Mouse (Mus musculus): ENCODE data around the gene Olfr798. TPM values are rescaled to one million over a fixed set of nuclear protein-coding genes. Genes with fewer than 3 reads are reported as not detected.

The Olfr798 gene
- not detected in 2 replicates for polyA plus RNA-seq (2012; ENCODE audit: low replicate concordance)

GRCm38 (mm10) chr10:129627834-129628233, at the start of gene Olfr798:
TSS of gene Olfr798 (minus strand) at chr10:129627934.

DNA sequence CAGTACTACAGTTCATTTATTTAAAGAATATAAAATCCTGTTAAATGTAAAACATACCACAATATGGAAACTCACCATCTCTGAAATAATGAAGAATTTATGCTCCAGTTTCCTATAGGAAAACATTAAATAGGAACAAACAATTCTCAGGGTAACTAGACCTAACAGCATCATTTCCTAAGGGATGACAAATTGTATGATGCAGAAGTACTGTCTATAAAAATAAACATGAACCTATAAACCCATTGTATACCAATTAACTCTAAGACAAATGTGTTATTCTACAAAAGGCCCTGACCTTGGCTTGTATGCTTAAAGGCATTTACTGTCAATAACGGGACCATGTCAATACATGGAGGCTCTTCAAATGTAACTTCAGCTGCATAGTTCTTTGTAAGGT, 46.0 kb upstream of the Olfr798 start, which contains the start of gene Olfr801:
Olfr801 (minus strand) TSS at position 101 of the 400 bp plus-strand sequence.

GRCm38 (mm10) chr10:129657394-129657793, 29.7 kb upstream of the Olfr798 start, which contains the start of gene Olfr800:
TSS of gene Olfr800 (plus strand) at chr10:129657694.

DNA sequence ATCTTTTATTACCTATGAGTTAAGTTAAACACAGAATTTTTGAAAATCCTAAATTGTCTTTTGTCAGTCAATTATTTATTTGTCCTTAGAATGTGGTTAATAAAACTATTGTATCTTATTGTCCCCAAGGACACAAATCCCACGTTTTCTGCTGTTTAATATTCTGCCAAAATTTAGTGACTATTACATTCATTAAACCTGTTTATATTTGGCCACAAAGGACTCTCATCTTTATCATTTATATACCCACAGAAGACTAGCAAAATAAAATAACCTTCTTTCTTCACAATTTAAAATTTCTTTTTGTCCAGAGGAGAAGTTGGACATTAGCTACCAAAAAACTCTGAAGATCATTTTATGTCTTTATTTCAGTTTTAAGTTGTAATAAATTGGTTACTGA, 9.4 kb upstream of the Olfr798 start, which contains the start of gene Olfr799:
Olfr799 (plus strand) TSS at position 301 of the 400 bp plus-strand sequence.

DNA sequence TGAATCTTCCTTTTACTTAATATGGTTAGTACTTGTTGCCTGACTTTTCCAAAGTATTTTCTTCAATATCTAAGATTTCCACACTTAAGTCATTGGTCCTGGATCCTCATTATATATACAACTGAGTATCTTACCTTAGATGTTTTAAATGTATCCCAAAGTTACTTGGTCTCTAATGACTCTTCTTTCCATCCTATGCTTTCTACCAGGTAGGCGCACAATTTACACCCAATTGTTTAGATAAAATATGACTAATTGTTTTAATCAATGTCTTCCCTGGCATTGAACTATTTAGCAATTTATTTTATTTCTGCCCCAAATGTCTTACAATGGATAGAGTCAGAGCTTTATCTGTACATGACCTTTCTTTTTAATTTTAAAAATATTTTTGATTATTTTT, 15.3 kb downstream of the Olfr798 start, which contains the start of gene Olfr796:
Olfr796 (minus strand) TSS at position 101 of the 400 bp plus-strand sequence.

Other genes starting within 250 kb of the Olfr798 start
- not detected in 2 replicates for gene Olfr784, start 243.9 kb downstream of the Olfr798 start, polyA plus RNA-seq (2012; ENCODE audit: low replicate concordance)
- gene Olfr785, start 222.5 kb downstream of the Olfr798 start, polyA plus RNA-seq (2012; ENCODE audit: low replicate concordance), result not detected in 2 replicates
- gene Olfr786, start 200.6 kb downstream of the Olfr798 start, polyA plus RNA-seq (2012; ENCODE audit: low replicate concordance), result not detected in 2 replicates
- not detected in 2 replicates for gene Olfr787, start 166.1 kb downstream of the Olfr798 start, polyA plus RNA-seq (2012; ENCODE audit: low replicate concordance)
- not detected in 2 replicates for gene Olfr788, start 156.9 kb downstream of the Olfr798 start, polyA plus RNA-seq (2012; ENCODE audit: low replicate concordance)
- not detected in 2 replicates for gene Olfr789, start 143.2 kb downstream of the Olfr798 start, polyA plus RNA-seq (2012; ENCODE audit: low replicate concordance)
- not detected in 2 replicates for gene Olfr790, start 129.4 kb downstream of the Olfr798 start, polyA plus RNA-seq (2012; ENCODE audit: low replicate concordance)
- not detected in 2 replicates for gene Olfr791, start 106.1 kb downstream of the Olfr798 start, polyA plus RNA-seq (2012; ENCODE audit: low replicate concordance)
- gene Olfr792, start 88.8 kb downstream of the Olfr798 start, polyA plus RNA-seq (2012; ENCODE audit: low replicate concordance), result not detected in 2 replicates
- not detected in 2 replicates for gene Olfr794, start 60.3 kb downstream of the Olfr798 start, polyA plus RNA-seq (2012; ENCODE audit: low replicate concordance)
- not detected in 2 replicates for gene Olfr796, start 15.4 kb downstream of the Olfr798 start, polyA plus RNA-seq (2012; ENCODE audit: low replicate concordance)
- gene Olfr799, start 9.6 kb upstream of the Olfr798 start, polyA plus RNA-seq (2012; ENCODE audit: low replicate concordance), result not detected in 2 replicates
- not detected in 2 replicates for gene Olfr800, start 29.8 kb upstream of the Olfr798 start, polyA plus RNA-seq (2012; ENCODE audit: low replicate concordance)
- 0.06 TPM in 1 of 2 replicates, not detected in the other for gene Olfr801, start 45.9 kb upstream of the Olfr798 start, polyA plus RNA-seq (2012; ENCODE audit: low replicate concordance)
- gene Olfr802, start 60.2 kb upstream of the Olfr798 start, polyA plus RNA-seq (2012; ENCODE audit: low replicate concordance), result 0.05 TPM in 1 of 2 replicates, not detected in the other
- gene Olfr803, start 66.4 kb upstream of the Olfr798 start, polyA plus RNA-seq (2012; ENCODE audit: low replicate concordance), result not detected in 2 replicates
- gene Olfr804, start 75.3 kb upstream of the Olfr798 start, polyA plus RNA-seq (2012; ENCODE audit: low replicate concordance), result not detected in 2 replicates
- gene Olfr805, start 101.4 kb upstream of the Olfr798 start, polyA plus RNA-seq (2012; ENCODE audit: low replicate concordance), result not detected in 2 replicates
- gene Olfr806, start 114.0 kb upstream of the Olfr798 start, polyA plus RNA-seq (2012; ENCODE audit: low replicate concordance), result not detected in 2 replicates
- gene Olfr807, start 129.9 kb upstream of the Olfr798 start, polyA plus RNA-seq (2012; ENCODE audit: low replicate concordance), result not detected in 2 replicates
- not detected in 2 replicates for gene Olfr808, start 137.5 kb upstream of the Olfr798 start, polyA plus RNA-seq (2012; ENCODE audit: low replicate concordance)
- gene Olfr809, start 146.7 kb upstream of the Olfr798 start, polyA plus RNA-seq (2012; ENCODE audit: low replicate concordance), result not detected in 2 replicates
- not detected in 2 replicates for gene Olfr810, start 167.0 kb upstream of the Olfr798 start, polyA plus RNA-seq (2012; ENCODE audit: low replicate concordance)
- not detected in 2 replicates for gene Olfr811, start 176.5 kb upstream of the Olfr798 start, polyA plus RNA-seq (2012; ENCODE audit: low replicate concordance)
- gene Olfr812, start 218.2 kb upstream of the Olfr798 start, polyA plus RNA-seq (2012; ENCODE audit: low replicate concordance), result not detected in 2 replicates
- gene Olfr813, start 227.4 kb upstream of the Olfr798 start, polyA plus RNA-seq (2012; ENCODE audit: low replicate concordance), result not detected in 2 replicates